Comparison of ENCODE assay signal across 8 mouse cellular contexts in the genomic region with DNA sequence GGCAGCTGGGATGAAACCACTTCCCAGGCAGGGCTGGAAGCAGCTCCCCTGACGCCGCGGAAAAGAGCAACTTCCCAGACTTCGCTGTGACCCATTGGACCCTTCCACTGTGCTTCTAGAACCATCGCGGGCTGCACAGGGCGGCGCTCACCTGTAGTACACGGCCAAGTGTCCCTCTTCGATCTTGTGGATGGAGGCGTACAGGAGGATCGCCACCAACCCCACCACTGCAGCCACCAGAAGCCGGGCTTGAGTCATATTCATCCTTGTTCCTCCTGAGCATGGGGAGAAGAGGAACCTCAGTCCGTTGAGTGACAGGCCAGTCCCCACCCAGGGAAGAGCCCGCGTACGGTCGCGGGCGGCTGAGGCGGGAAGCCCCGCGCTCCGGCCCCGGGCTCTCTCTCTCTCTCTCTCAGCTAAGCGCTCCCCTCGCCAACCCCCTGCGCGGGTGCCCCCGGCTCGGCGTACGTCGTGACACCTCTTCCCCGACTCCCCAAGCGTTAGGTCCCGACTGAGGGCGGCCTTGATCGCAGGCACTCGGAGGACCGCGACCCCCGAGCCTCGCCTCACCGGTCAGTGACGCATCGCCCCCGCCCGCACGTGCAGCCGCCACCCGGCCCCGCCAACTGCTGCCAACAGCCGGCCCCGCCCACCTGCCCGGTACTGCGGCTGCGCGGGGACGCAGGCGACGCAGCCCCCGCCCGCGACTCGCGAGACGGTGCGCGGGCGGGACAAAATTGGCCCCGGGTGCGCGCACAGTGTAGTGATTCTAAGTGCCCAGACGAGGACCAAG. TPM values are rescaled to one million over a fixed set of nuclear protein-coding genes. Genes with fewer than 3 reads are reported as not detected.
DNase-seq lines count a peak whose midpoint lies in the region; ATAC-seq and TF ChIP-seq lines count a peak whose summit lies in the region.

Gene Erlin1, minus strand, starts transcription at position 665 of the 793 bp plus-strand sequence.

- H3K4me3 ChIP-seq in C2C12 (ENCODE audit: insufficient read depth, poor library complexity, severe bottlenecking): peak within 1 kb of the TSS; percentile 60
- peak within 1 kb of the TSS; percentile 73 for H3K4me3 ChIP-seq in embryonic fibroblast, embryonic 13.5 days (ENCODE audit: insufficient read depth, low read length)
- H3K4me3 ChIP-seq in heart, embryonic 10.5 days: peak within 1 kb of the TSS; percentile 86
- H3K4me3 ChIP-seq in kidney, embryonic 15.5 days (replicated peaks): peak within 1 kb of the TSS; percentile 81
- peak within 1 kb of the TSS; percentile 84 for H3K4me3 ChIP-seq in limb, embryonic 15.5 days
- H3K4me3 ChIP-seq in midbrain, postnatal 0 days (ENCODE audit: low read depth, low read length): peak within 1 kb of the TSS; percentile 71

- peaks cover 22% of the 10 kb centered on the region for H3K79me2 ChIP-seq in C2C12 (ENCODE audit: control insufficient read depth, insufficient read depth)

- peaks cover 39% of the 10 kb centered on the region for H3K36me3 ChIP-seq in C2C12 (ENCODE audit: control insufficient read depth, insufficient read depth)
- 0 out of 2 replicates have a peak, but pooled peaks cover 12% of the 10 kb centered on the region for H3K36me3 ChIP-seq in heart, embryonic 10.5 days
- peaks cover 25% of the 10 kb centered on the region for H3K36me3 ChIP-seq in kidney, embryonic 15.5 days
- H3K36me3 ChIP-seq in limb, embryonic 15.5 days: peaks cover 14% of the 10 kb centered on the region
- H3K36me3 ChIP-seq in midbrain, postnatal 0 days (ENCODE audit: insufficient read depth, low read length): peaks cover 4% of the 10 kb centered on the region; the same call in 1 of the 2 replicates

- peaks cover 3% of the 10 kb centered on the region for H3K79me3 ChIP-seq in C2C12 (ENCODE audit: low read depth)

- ATAC-seq in kidney, embryonic 15.5 days (replicated peaks; ENCODE audit: low FRiP score): peak; percentile 92
- ATAC-seq in limb, embryonic 15.5 days (ENCODE audit: insufficient number of reproducible peaks, low FRiP score, low TSS enrichment, low read depth): peak; percentile 89
- peak; percentile 93 for ATAC-seq in midbrain, postnatal 0 days (ENCODE audit: low FRiP score)

- peak within 1 kb of the TSS; percentile 68 for H3K9ac ChIP-seq in kidney, embryonic 15.5 days
- peak within 1 kb of the TSS; percentile 71 for H3K9ac ChIP-seq in limb, embryonic 15.5 days
- peak within 1 kb of the TSS; percentile 62 for H3K9ac ChIP-seq in midbrain, postnatal 0 days (replicated peaks; ENCODE audit: low read length, poor library complexity, severe bottlenecking)

- no peak for TF ChIP-seq CTCF in C2C12 (IDR thresholded peaks at IDR 0.05; ENCODE audit: control insufficient read depth, insufficient read depth, insufficient read length)
- no peak for TF ChIP-seq CTCF in embryonic fibroblast, embryonic 13.5 days (IDR thresholded peaks at IDR 0.05; ENCODE audit: borderline replicate concordance, insufficient read depth, low read length)
- 0 out of 2 replicates have a peak, but pooled peaks have one; percentile 3 for TF ChIP-seq CTCF in midbrain, postnatal 0 days (IDR thresholded peaks at IDR 0.05)

- peak within 1 kb of the TSS; percentile 89 for H3ac ChIP-seq in C2C12 (ENCODE audit: control insufficient read depth, insufficient read length, low read depth)

- H3K4me2 ChIP-seq in kidney, embryonic 15.5 days: peak within 1 kb of the TSS; percentile 88
- H3K4me2 ChIP-seq in limb, embryonic 15.5 days: peak within 1 kb of the TSS; percentile 79
- peak within 1 kb of the TSS; percentile 87 for H3K4me2 ChIP-seq in midbrain, postnatal 0 days (ENCODE audit: low read depth, low read length, poor library complexity, severe bottlenecking)

- no peaks in the 10 kb centered on the region for H3K27me3 ChIP-seq in C2C12 (ENCODE audit: control insufficient read depth, insufficient read depth, insufficient read length)
- H3K27me3 ChIP-seq in heart, embryonic 10.5 days (ENCODE audit: insufficient read depth, poor library complexity, severe bottlenecking): no peaks in the 10 kb centered on the region
- no peaks in the 10 kb centered on the region for H3K27me3 ChIP-seq in kidney, embryonic 15.5 days
- H3K27me3 ChIP-seq in limb, embryonic 15.5 days: no peaks in the 10 kb centered on the region
- H3K27me3 ChIP-seq in midbrain, postnatal 0 days (ENCODE audit: insufficient read depth, low read length): no peaks in the 10 kb centered on the region

- H3K9me3 ChIP-seq in heart, embryonic 10.5 days: no peaks in the 10 kb centered on the region
- H3K9me3 ChIP-seq in kidney, embryonic 15.5 days (replicated peaks): no peaks in the 10 kb centered on the region
- no peaks in the 10 kb centered on the region for H3K9me3 ChIP-seq in limb, embryonic 15.5 days
- no peaks in the 10 kb centered on the region for H3K9me3 ChIP-seq in midbrain, postnatal 0 days (ENCODE audit: low read length)

- H3K27ac ChIP-seq in embryonic fibroblast, embryonic 13.5 days (ENCODE audit: insufficient read depth, low read length): peak within 1 kb of the TSS; percentile 4; the same call in 1 of the 2 replicates
- peak within 1 kb of the TSS; percentile 85 for H3K27ac ChIP-seq in heart, embryonic 10.5 days
- peak within 1 kb of the TSS; percentile 78 for H3K27ac ChIP-seq in kidney, embryonic 15.5 days
- H3K27ac ChIP-seq in limb, embryonic 15.5 days: peak within 1 kb of the TSS; percentile 75
- H3K27ac ChIP-seq in midbrain, postnatal 0 days (ENCODE audit: low read depth, low read length): peak within 1 kb of the TSS; percentile 71

- under 1% methylated on average over 75 of the region's 75 CpGs for WGBS in heart, embryonic 10.5 days
- WGBS in kidney, embryonic 15.5 days: under 1% methylated on average over 73 of the region's 75 CpGs
- under 1% methylated on average over 75 of the region's 75 CpGs for WGBS in limb, embryonic 15.5 days
- under 1% methylated on average over 69 of the region's 75 CpGs for WGBS in midbrain, postnatal 0 days

- TF ChIP-seq POLR2A in embryonic fibroblast, embryonic 13.5 days (IDR thresholded peaks at IDR 0.05; ENCODE audit: low read depth, low read length): 0 out of 2 replicates have a peak, but pooled peaks have one; percentile 54

- peak; percentile 90 for DNase-seq in brain, adult 2 months (ENCODE audit: low read depth, low spot score)
- peak; percentile 91 for DNase-seq in heart, embryonic 10.5 days (ENCODE audit: low spot score)
- peak; percentile 91 for DNase-seq in midbrain, postnatal 0 days (ENCODE audit: low spot score)
- DNase-seq in spleen, postnatal 10 days (ENCODE audit: low spot score in 2 of 2): peak; percentile 81 to 92

- no peaks in the 10 kb centered on the region; the same call in 1 of the 2 replicates for H3K4me1 ChIP-seq in embryonic fibroblast, embryonic 13.5 days (ENCODE audit: control insufficient read depth, insufficient read depth, low read length)
- H3K4me1 ChIP-seq in heart, embryonic 10.5 days: peaks cover 13% of the 10 kb centered on the region; the same call in 1 of the 2 replicates
- peaks cover 17% of the 10 kb centered on the region for H3K4me1 ChIP-seq in kidney, embryonic 15.5 days
- H3K4me1 ChIP-seq in limb, embryonic 15.5 days: peaks cover 28% of the 10 kb centered on the region
- no peaks in the 10 kb centered on the region for H3K4me1 ChIP-seq in midbrain, postnatal 0 days (ENCODE audit: insufficient read depth, low read length)

TF ChIP-seq in C2C12, 6 proteins besides CTCF, POLR2A, EP300 and RAD21:
- TF ChIP-seq MAX (IDR thresholded peaks at IDR 0.05) (peak; percentile 55), USF1 (IDR thresholded peaks at IDR 0.05; ENCODE audit: low read depth) (no peak), MYOG (IDR thresholded peaks at IDR 0.05; ENCODE audit: control insufficient read depth, extremely low read depth, insufficient read length) (no peak), CEBPB (IDR thresholded peaks at IDR 0.05; ENCODE audit: low read depth) (no peak), FOSL1 (IDR thresholded peaks at IDR 0.05; ENCODE audit: insufficient read depth, low read length, poor library complexity, severe bottlenecking) (no peak), MYOD1 (IDR thresholded peaks at IDR 0.05; ENCODE audit: control insufficient read depth, insufficient read length, low read depth) (no peak)

RNA-seq across cellular contexts. Expression of gene Erlin1, which starts in this region (rescaled TPM):
- 14.8 TPM for polyA plus RNA-seq in C2C12 (2012; fragmentation: generic; extraction: Trizol)
- polyA plus RNA-seq in embryonic fibroblast, embryonic 13.5 days (2011; ENCODE audit: insufficient read length, low read depth, missing spikeins): 38.6 and 49.2 TPM in 2 replicates
- 18.6 and 24.6 TPM in 2 replicates for polyA plus RNA-seq in heart, embryonic 10.5 days (2016; fragmentation: Nextera tagmentation; extraction: Ambion mirVana)
- 46.5 and 51.4 TPM in 2 replicates for polyA plus RNA-seq in kidney, embryonic 15.5 days (2015; fragmentation: Nextera tagmentation; extraction: Ambion mirVana)
- polyA plus RNA-seq in limb, embryonic 15.5 days (2015; fragmentation: Nextera tagmentation; extraction: Ambion mirVana): 42.5 and 46.1 TPM in 2 replicates
- total RNA-seq in midbrain, postnatal 0 days (2014; rRNA removed): 9.8 and 11.8 TPM in 2 replicates
- 15.9 and 16.4 TPM in 2 replicates for polyA plus RNA-seq in midbrain, postnatal 0 days (2015; fragmentation: Nextera tagmentation; extraction: Ambion mirVana)

Comparison
In these comparisons a context has a peak if more than half of its experiments do, and no peak if none do; other contexts are left out.
1. Peak in every context shown above with its lines: DNase-seq, ATAC-seq, H3K4me3 ChIP-seq and H3K27ac ChIP-seq.
2. H3K27ac ChIP-seq: peak in every context shown above with its lines; median percentile 85 in heart, embryonic 10.5 days; 78 in kidney, embryonic 15.5 days; 75 in limb, embryonic 15.5 days; 71 in midbrain, postnatal 0 days; 4 in embryonic fibroblast, embryonic 13.5 days.